Mouse (Mus musculus) MEL-GATA-1-ER (cell line): ENCODE results near the gene Scg3.
"Not testable (repeated sequence)": the region's sequence is repeated elsewhere in the genome, so short reads cannot be mapped to it uniquely, and the experiment has no call there.

Experiments
- DNase-seq: peaks from one replicate; pipeline ENCODE4 v3.0.0-alpha.2; 2012; ENCODE audit warnings: low read depth; ENCODE audit errors: extremely low read depth

Scg3 gene

GRCm38 (mm10) chr9:75683426-75684191 lies at the start of gene Scg3:
Gene Scg3 (minus strand): TSS chr9:75684056.
- DNase-seq: no peak

DNA sequence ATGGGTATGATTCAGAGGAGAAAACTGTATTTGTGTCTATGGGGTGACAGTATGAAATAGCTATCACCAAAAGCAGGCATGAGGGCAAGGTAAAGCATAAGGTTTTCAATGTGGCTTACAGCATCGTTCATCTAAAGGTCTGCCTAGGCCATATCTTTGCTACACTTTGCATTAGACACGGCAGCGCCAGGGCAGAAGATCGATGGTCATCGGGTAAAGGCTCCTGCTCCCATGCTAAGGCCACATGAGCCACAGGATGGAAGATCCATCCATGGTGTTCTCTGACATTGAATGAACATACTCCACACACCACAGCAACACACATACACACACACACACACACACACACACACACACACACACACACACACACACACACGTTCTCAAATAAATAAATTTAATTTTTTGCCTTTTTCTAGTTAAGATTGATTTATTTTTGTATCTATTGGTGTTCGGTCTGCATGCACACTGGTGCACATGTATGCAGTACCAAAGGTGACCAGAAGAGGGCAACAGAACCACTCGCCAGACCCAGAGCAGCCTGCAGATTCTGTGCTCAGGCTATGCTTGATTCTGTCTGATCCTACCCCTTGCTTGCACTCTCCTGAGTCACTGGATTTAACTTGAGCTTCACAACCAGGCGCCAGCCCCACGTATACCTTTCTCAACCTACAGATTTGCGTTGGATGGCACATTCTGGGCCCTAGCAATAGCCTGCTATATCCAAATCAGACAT lies 36.3 kb upstream of the Scg3 start:
- DNase-seq: peak; percentile 36

GRCm38 (mm10) chr9:75719481-75719880 lies 35.6 kb upstream of the Scg3 start:
- DNase-seq: no peak

GRCm38 (mm10) chr9:75684772-75685171 lies 916 bp upstream of the Scg3 start:
- DNase-seq: no peak

GRCm38 (mm10) chr9:75684292-75684691 lies 436 bp upstream of the Scg3 start:
- no peak for DNase-seq

GRCm38 (mm10) chr9:75680606-75681005 lies 3.2 kb downstream of the Scg3 start:
- no peak for DNase-seq

- DNase-seq: no peak
Measured at GRCm38 (mm10) chr9:75679629-75680028, 4.2 kb downstream of the Scg3 start.

GRCm38 (mm10) chr9:75678341-75678740 lies 5.5 kb downstream of the Scg3 start:
- no peak for DNase-seq

GRCm38 (mm10) chr9:75676226-75676625 lies 7.6 kb downstream of the Scg3 start:
- DNase-seq: no peak

GRCm38 (mm10) chr9:75672769-75673168 lies 11.1 kb downstream of the Scg3 start:
- DNase-seq: no peak

GRCm38 (mm10) chr9:75666612-75667011 lies 17.2 kb downstream of the Scg3 start:
- no peak for DNase-seq

DNA sequence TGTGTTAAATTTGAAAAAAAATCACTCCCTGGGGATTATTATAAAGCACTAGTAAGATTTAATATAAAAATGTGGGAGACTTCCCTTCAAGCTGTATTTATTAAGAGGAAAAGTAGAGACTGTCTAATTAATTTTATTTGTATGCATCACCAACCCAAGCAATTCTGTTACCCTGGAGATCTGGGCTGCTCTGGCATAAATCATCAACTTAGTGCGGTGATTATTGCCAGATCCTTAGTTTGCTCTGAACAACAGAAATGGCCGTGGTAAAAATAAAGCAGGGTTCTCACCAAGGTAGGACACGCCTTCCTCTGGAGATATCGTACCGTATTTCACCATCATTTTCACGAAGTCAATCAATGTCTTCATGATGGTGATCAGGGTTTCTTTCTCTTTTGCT lies 18.5 kb downstream of the Scg3 start:
- DNase-seq: no peak

GRCm38 (mm10) chr9:75660917-75661316 lies 22.9 kb downstream of the Scg3 start:
- DNase-seq: no peak

- DNase-seq: not testable (repeated sequence)
Measured at GRCm38 (mm10) chr9:75656456-75656855, 27.4 kb downstream of the Scg3 start.

DNA sequence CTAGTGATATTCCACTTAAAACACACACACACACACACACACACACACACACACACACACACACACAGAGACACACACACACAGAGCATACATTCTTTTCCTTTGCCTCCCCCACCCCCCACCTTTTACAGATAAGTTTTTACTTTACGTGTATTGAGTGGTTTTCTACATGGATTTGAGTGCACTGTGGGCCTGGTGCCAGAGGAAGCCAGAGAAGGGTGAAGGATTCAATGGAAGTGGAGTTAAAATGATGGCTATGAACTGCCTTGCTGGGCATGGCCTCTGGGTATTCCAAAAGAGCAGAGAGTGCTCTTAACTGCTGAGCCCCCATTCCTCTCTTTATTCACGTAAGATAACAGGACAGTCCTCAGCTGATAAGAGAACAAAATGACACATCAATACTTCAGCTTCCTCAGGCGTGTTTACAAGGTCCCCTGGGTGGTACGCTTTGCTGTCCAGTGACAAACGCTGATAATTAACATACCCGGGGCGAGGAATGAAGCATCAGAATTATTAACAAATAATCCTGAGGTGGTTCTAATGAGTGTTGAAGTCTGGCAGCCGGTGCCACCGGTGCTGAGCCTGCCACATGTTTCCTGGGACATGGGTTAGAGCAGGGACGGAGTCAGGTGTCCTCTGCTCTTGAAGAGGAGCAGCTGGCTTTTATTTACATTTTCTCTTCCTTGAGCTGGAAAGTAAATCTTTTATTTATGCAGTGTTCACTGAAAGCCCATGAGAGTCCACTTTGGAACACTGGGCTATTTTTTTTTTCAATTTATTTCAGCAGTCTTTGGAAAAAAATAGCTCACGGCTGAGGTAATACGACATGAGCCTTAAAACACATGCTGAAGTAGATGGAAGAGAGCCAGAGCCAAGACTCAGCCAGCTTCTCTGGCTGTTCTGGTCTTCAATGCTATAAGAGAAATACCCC lies 29.6 kb downstream of the Scg3 start:
- DNase-seq: no peak

DNA sequence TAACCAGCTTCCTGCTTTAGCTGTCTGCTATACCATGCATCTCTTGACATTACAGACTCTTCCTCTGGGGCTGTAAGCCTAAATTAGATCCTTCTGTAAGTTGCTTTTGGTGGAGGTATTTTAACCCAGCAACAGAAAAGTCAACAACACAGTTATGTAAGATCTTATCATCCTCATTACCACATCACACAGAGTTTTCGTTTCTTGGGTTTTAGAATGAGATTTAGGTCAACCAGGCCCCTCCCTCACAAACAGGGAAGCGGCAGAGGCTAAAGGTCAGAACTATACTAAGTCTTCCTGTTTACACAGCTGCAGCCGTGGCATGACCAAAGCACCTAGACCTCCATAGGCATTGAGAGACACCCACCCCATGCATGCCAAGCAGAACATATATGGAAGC lies 38.5 kb downstream of the Scg3 start:
- no peak for DNase-seq

GRCm38 (mm10) chr9:75634226-75634625 lies 49.6 kb downstream of the Scg3 start:
- no peak for DNase-seq

DNA sequence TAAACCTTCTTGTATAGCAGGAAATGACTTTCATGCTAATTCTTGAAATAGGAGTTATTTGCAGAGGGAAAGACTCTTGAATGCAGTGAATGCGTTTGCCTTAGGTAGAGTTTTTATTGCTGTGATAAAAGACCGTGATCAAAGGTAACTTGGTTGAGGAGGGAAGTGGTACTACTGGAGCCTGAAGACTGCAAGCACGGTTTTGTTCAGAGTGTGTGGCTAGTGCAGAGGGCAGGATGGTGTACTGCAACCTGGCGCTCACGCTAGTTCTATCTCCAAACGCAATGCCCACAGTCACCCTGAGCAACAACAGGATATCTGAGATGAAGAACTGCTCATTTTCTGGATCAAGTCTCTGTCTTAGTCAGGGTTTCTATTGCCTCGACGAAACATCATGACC lies 50.3 kb downstream of the Scg3 start:
- no peak for DNase-seq

GRCm38 (mm10) chr9:75632902-75633301 lies 51.0 kb downstream of the Scg3 start:
- no peak for DNase-seq

GRCm38 (mm10) chr9:75632111-75632510 lies 51.7 kb downstream of the Scg3 start:
- no peak for DNase-seq

GRCm38 (mm10) chr9:75630823-75631454 lies 52.9 kb downstream of the Scg3 start:
- no peak for DNase-seq
